Mouse (Mus musculus): Measurements from ENCODE around the gene Ehbp1l1.
"Not testable (repeated sequence)": the region's sequence is repeated elsewhere in the genome, so short reads cannot be mapped to it uniquely, and the experiment has no call there.

Ehbp1l1 gene

GRCm38 (mm10) chr19:5711218-5711617, 14.9 kb downstream of the Ehbp1l1 start:
- ATAC-seq (ENCODE audit: insufficient number of reproducible peaks, low FRiP score, low TSS enrichment), result no peak

GRCm38 (mm10) chr19:5710581-5710980, 15.5 kb downstream of the Ehbp1l1 start:
- no peak for ATAC-seq (ENCODE audit: insufficient number of reproducible peaks, low FRiP score, low TSS enrichment)

GRCm38 (mm10) chr19:5710068-5710467, 16.0 kb downstream of the Ehbp1l1 start:
- ATAC-seq (ENCODE audit: insufficient number of reproducible peaks, low FRiP score, low TSS enrichment), result no peak

GRCm38 (mm10) chr19:5704801-5705571, 21.1 kb downstream of the Ehbp1l1 start:
- no peak for ATAC-seq (ENCODE audit: insufficient number of reproducible peaks, low FRiP score, low TSS enrichment)

- ATAC-seq (ENCODE audit: insufficient number of reproducible peaks, low FRiP score, low TSS enrichment), result no peak
Observed at GRCm38 (mm10) chr19:5704163-5704800, 21.8 kb downstream of the Ehbp1l1 start, which contains the start of gene Kcnk7. TSS of gene Kcnk7 (plus strand) at chr19:5704367.

- no peak for ATAC-seq (ENCODE audit: insufficient number of reproducible peaks, low FRiP score, low TSS enrichment)
Observed at GRCm38 (mm10) chr19:5695849-5696462, 30.2 kb downstream of the Ehbp1l1 start.

GRCm38 (mm10) chr19:5693801-5694200, 32.3 kb downstream of the Ehbp1l1 start:
- ATAC-seq (ENCODE audit: insufficient number of reproducible peaks, low FRiP score, low TSS enrichment), result no peak

GRCm38 (mm10) chr19:5692913-5693396, 33.2 kb downstream of the Ehbp1l1 start:
- no peak for ATAC-seq (ENCODE audit: insufficient number of reproducible peaks, low FRiP score, low TSS enrichment)

GRCm38 (mm10) chr19:5692086-5692912, 33.8 kb downstream of the Ehbp1l1 start:
- ATAC-seq (ENCODE audit: insufficient number of reproducible peaks, low FRiP score, low TSS enrichment), result no peak

GRCm38 (mm10) chr19:5691601-5692000, 34.5 kb downstream of the Ehbp1l1 start:
- ATAC-seq (ENCODE audit: insufficient number of reproducible peaks, low FRiP score, low TSS enrichment), result no peak

GRCm38 (mm10) chr19:5690343-5690735, 35.8 kb downstream of the Ehbp1l1 start:
- ATAC-seq (ENCODE audit: insufficient number of reproducible peaks, low FRiP score, low TSS enrichment), result no peak

GRCm38 (mm10) chr19:5689565-5690342, 36.4 kb downstream of the Ehbp1l1 start:
- peak; percentile 4; the same call in 1 of the 2 replicates for ATAC-seq (ENCODE audit: insufficient number of reproducible peaks, low FRiP score, low TSS enrichment)

- no peak for ATAC-seq (ENCODE audit: insufficient number of reproducible peaks, low FRiP score, low TSS enrichment)
Observed at GRCm38 (mm10) chr19:5689088-5689428, 37.1 kb downstream of the Ehbp1l1 start.

GRCm38 (mm10) chr19:5688200-5689087, 37.7 kb downstream of the Ehbp1l1 start, which contains the start of the genes Map3k11 and Pcnx3:
TSS of gene Map3k11 (plus strand) at chr19:5688742.
TSS of gene Pcnx3 (minus strand) at chr19:5688908.
- ATAC-seq (ENCODE audit: insufficient number of reproducible peaks, low FRiP score, low TSS enrichment), result peak; percentile 86

- no peak for ATAC-seq (ENCODE audit: insufficient number of reproducible peaks, low FRiP score, low TSS enrichment)
Observed at GRCm38 (mm10) chr19:5687738-5688137, 38.4 kb downstream of the Ehbp1l1 start.

GRCm38 (mm10) chr19:5686954-5687353, 39.2 kb downstream of the Ehbp1l1 start:
- ATAC-seq (ENCODE audit: insufficient number of reproducible peaks, low FRiP score, low TSS enrichment), result not testable (repeated sequence)

- ATAC-seq (ENCODE audit: insufficient number of reproducible peaks, low FRiP score, low TSS enrichment), result no peak
Observed at GRCm38 (mm10) chr19:5686437-5686836, 39.7 kb downstream of the Ehbp1l1 start.

- ATAC-seq (ENCODE audit: insufficient number of reproducible peaks, low FRiP score, low TSS enrichment), result no peak
Observed at GRCm38 (mm10) chr19:5685861-5686260, 40.3 kb downstream of the Ehbp1l1 start.

- ATAC-seq (ENCODE audit: insufficient number of reproducible peaks, low FRiP score, low TSS enrichment), result no peak
Observed at GRCm38 (mm10) chr19:5685431-5685830, 40.7 kb downstream of the Ehbp1l1 start.

Measured in cerebellum, adult (tissue).